8 mouse cellular contexts compared by ENCODE assay signal in genomic region chr17:48931621-48932405, GRCm38 (mm10). TPM values are rescaled to one million over a fixed set of nuclear protein-coding genes. Genes with fewer than 3 reads are reported as not detected.
DNase-seq lines count a peak whose midpoint lies in the region; ATAC-seq and TF ChIP-seq lines count a peak whose summit lies in the region.

Gene Lrfn2, plus strand, starts transcription at chr17:48932379.

- peak; percentile 96 for ATAC-seq in embryonic facial prominence, embryonic 14.5 days (ENCODE audit: low read depth)
- ATAC-seq in kidney, embryonic 14.5 days (ENCODE audit: low FRiP score, low TSS enrichment): peak; percentile 88
- peak; percentile 95 for ATAC-seq in limb, embryonic 13.5 days (ENCODE audit: low FRiP score, low read depth)
- ATAC-seq in midbrain, embryonic 14.5 days (ENCODE audit: low FRiP score, low TSS enrichment): peak; percentile 92

- peak; percentile 44 for TF ChIP-seq CTCF in bone marrow macrophage, adult 2 months (IDR thresholded peaks at IDR 0.05; ENCODE audit: low read depth, low read length)

- peak; percentile 87 for DNase-seq in embryonic facial prominence, embryonic 14.5 days (ENCODE audit: low spot score)
- DNase-seq in heart, embryonic 10.5 days (ENCODE audit: low spot score): peak; percentile 88
- DNase-seq in midbrain, embryonic 14.5 days: peak; percentile 93
- peak; percentile 11 to 30 for DNase-seq in spleen, postnatal 14 days (ENCODE audit: low spot score in 2 of 2)
- DNase-seq in adipocyte (ENCODE audit: low spot score): no peak

- H3K27ac ChIP-seq in bone marrow macrophage, adult 2 months (ENCODE audit: insufficient read depth, low read depth, low read length): no peak within 1 kb of the TSS
- no peak within 1 kb of the TSS for H3K27ac ChIP-seq in embryonic facial prominence, embryonic 14.5 days (replicated peaks; ENCODE audit: low read depth, low read length)
- peak within 1 kb of the TSS; percentile 69 for H3K27ac ChIP-seq in heart, embryonic 10.5 days
- no peak within 1 kb of the TSS for H3K27ac ChIP-seq in kidney, embryonic 14.5 days (ENCODE audit: low read depth, low read length)
- H3K27ac ChIP-seq in limb, embryonic 13.5 days: no peak within 1 kb of the TSS
- H3K27ac ChIP-seq in midbrain, embryonic 14.5 days (replicated peaks; ENCODE audit: low read depth, low read length): peak within 1 kb of the TSS; percentile 78

- no peak for TF ChIP-seq POLR2A in bone marrow macrophage, adult 2 months (IDR thresholded peaks at IDR 0.05; ENCODE audit: borderline replicate concordance, low read depth, low read length)

- H3K9me3 ChIP-seq in embryonic facial prominence, embryonic 14.5 days (ENCODE audit: control insufficient read depth, low read length): no peaks in the 10 kb centered on the region
- H3K9me3 ChIP-seq in heart, embryonic 10.5 days: no peaks in the 10 kb centered on the region
- no peaks in the 10 kb centered on the region; the same call in 1 of the 2 replicates for H3K9me3 ChIP-seq in kidney, embryonic 14.5 days (ENCODE audit: control insufficient read depth, low read length)
- no peaks in the 10 kb centered on the region; the same call in 1 of the 2 replicates for H3K9me3 ChIP-seq in limb, embryonic 13.5 days
- no peaks in the 10 kb centered on the region for H3K9me3 ChIP-seq in midbrain, embryonic 14.5 days (ENCODE audit: control insufficient read depth, low read length)

- H3K4me3 ChIP-seq in bone marrow macrophage, adult 2 months (ENCODE audit: insufficient read depth, low read length): peak within 1 kb of the TSS; percentile 59
- H3K4me3 ChIP-seq in embryonic facial prominence, embryonic 14.5 days (ENCODE audit: low read depth, low read length): peak within 1 kb of the TSS; percentile 59
- peak within 1 kb of the TSS; percentile 61 for H3K4me3 ChIP-seq in heart, embryonic 10.5 days
- peak within 1 kb of the TSS; percentile 54 for H3K4me3 ChIP-seq in kidney, embryonic 14.5 days (ENCODE audit: low read length)
- H3K4me3 ChIP-seq in limb, embryonic 13.5 days: peak within 1 kb of the TSS; percentile 57
- peak within 1 kb of the TSS; percentile 52 for H3K4me3 ChIP-seq in midbrain, embryonic 14.5 days (replicated peaks; ENCODE audit: low read depth, low read length)

- H3K36me3 ChIP-seq in embryonic facial prominence, embryonic 14.5 days (ENCODE audit: control insufficient read depth, insufficient read depth, low read length): no peaks in the 10 kb centered on the region
- no peaks in the 10 kb centered on the region for H3K36me3 ChIP-seq in heart, embryonic 10.5 days
- H3K36me3 ChIP-seq in kidney, embryonic 14.5 days (ENCODE audit: control insufficient read depth, insufficient read depth, low read length): no peaks in the 10 kb centered on the region
- no peaks in the 10 kb centered on the region for H3K36me3 ChIP-seq in limb, embryonic 13.5 days
- H3K36me3 ChIP-seq in midbrain, embryonic 14.5 days (ENCODE audit: control insufficient read depth, insufficient read depth, low read length): no peaks in the 10 kb centered on the region

- no peaks in the 10 kb centered on the region for H3K4me1 ChIP-seq in bone marrow macrophage, adult 2 months (ENCODE audit: control insufficient read depth, insufficient read depth, low read length)
- no peaks in the 10 kb centered on the region for H3K4me1 ChIP-seq in embryonic facial prominence, embryonic 14.5 days (ENCODE audit: control insufficient read depth, insufficient read depth, low read length)
- peaks cover 12% of the 10 kb centered on the region for H3K4me1 ChIP-seq in heart, embryonic 10.5 days
- H3K4me1 ChIP-seq in kidney, embryonic 14.5 days (ENCODE audit: control insufficient read depth, insufficient read depth, low read length): peaks cover 9% of the 10 kb centered on the region; the same call in 1 of the 2 replicates
- peaks cover 18% of the 10 kb centered on the region for H3K4me1 ChIP-seq in limb, embryonic 13.5 days
- H3K4me1 ChIP-seq in midbrain, embryonic 14.5 days (ENCODE audit: control insufficient read depth, insufficient read depth, low read length): peaks cover 15% of the 10 kb centered on the region

- 0% methylated on average over 8 of the region's 56 CpGs for WGBS in embryonic facial prominence, embryonic 14.5 days
- WGBS in heart, embryonic 10.5 days: under 1% methylated on average over 55 of the region's 56 CpGs
- WGBS in kidney, embryonic 14.5 days: under 1% methylated on average over 56 of the region's 56 CpGs
- under 1% methylated on average over 48 of the region's 56 CpGs for WGBS in limb, embryonic 13.5 days
- WGBS in midbrain, embryonic 14.5 days: under 1% methylated on average over 56 of the region's 56 CpGs

- peaks cover 30% of the 10 kb centered on the region for H3K27me3 ChIP-seq in embryonic facial prominence, embryonic 14.5 days (replicated peaks; ENCODE audit: control insufficient read depth, insufficient read depth, low read length)
- H3K27me3 ChIP-seq in heart, embryonic 10.5 days (ENCODE audit: insufficient read depth, poor library complexity, severe bottlenecking): peaks cover 81% of the 10 kb centered on the region
- H3K27me3 ChIP-seq in kidney, embryonic 14.5 days (ENCODE audit: control insufficient read depth, insufficient read depth, low read length): peaks cover 12% of the 10 kb centered on the region
- peaks cover 45% of the 10 kb centered on the region for H3K27me3 ChIP-seq in limb, embryonic 13.5 days
- H3K27me3 ChIP-seq in midbrain, embryonic 14.5 days (ENCODE audit: control insufficient read depth, insufficient read depth, low read length): peaks cover 23% of the 10 kb centered on the region

- H3K9ac ChIP-seq in embryonic facial prominence, embryonic 14.5 days (ENCODE audit: low read depth, low read length): peak within 1 kb of the TSS; percentile 74
- peak within 1 kb of the TSS; percentile 64; the same call in 1 of the 2 replicates for H3K9ac ChIP-seq in kidney, embryonic 14.5 days (ENCODE audit: low read depth, low read length)
- H3K9ac ChIP-seq in limb, embryonic 13.5 days: peak within 1 kb of the TSS; percentile 70
- H3K9ac ChIP-seq in midbrain, embryonic 14.5 days (replicated peaks; ENCODE audit: low read length): peak within 1 kb of the TSS; percentile 76

- peak within 1 kb of the TSS; percentile 78 for H3K4me2 ChIP-seq in embryonic facial prominence, embryonic 14.5 days (ENCODE audit: low read depth, low read length)
- H3K4me2 ChIP-seq in kidney, embryonic 14.5 days (replicated peaks; ENCODE audit: low read depth, low read length): peak within 1 kb of the TSS; percentile 92
- peak within 1 kb of the TSS; percentile 75 for H3K4me2 ChIP-seq in limb, embryonic 13.5 days (replicated peaks)
- H3K4me2 ChIP-seq in midbrain, embryonic 14.5 days (ENCODE audit: low read length): peak within 1 kb of the TSS; percentile 64

RNA-seq across cellular contexts. Expression of gene Lrfn2, which starts in this region (rescaled TPM):
- polyA plus RNA-seq in bone marrow macrophage, adult 2 months (2012; ENCODE audit: insufficient read depth, insufficient read length, missing spikeins): not detected in 2 replicates
- polyA plus RNA-seq in embryonic facial prominence, embryonic 14.5 days (2014; fragmentation: Nextera tagmentation; extraction: Ambion mirVana): 0.79 and 1.2 TPM in 2 replicates
- polyA plus RNA-seq in heart, embryonic 10.5 days (2016; fragmentation: Nextera tagmentation; extraction: Ambion mirVana): 0.09 and 0.20 TPM in 2 replicates
- polyA plus RNA-seq in kidney, embryonic 14.5 days (2014; fragmentation: Nextera tagmentation; extraction: Ambion mirVana): 0.84 and 1.2 TPM in 2 replicates
- 1.2 and 1.3 TPM in 2 replicates for polyA plus RNA-seq in limb, embryonic 13.5 days (2015; fragmentation: Nextera tagmentation; extraction: Ambion mirVana)
- polyA plus RNA-seq in midbrain, embryonic 14.5 days (2014; fragmentation: Nextera tagmentation; extraction: Ambion mirVana): 5.3 and 7.9 TPM in 2 replicates

Comparison
In these comparisons a context has a peak if more than half of its experiments do, and no peak if none do; other contexts are left out.
1. Peak in DNase-seq, H3K4me3 ChIP-seq and H3K27ac ChIP-seq in heart, embryonic 10.5 days; RNA of the gene not detected or under 1 TPM.